Mouse (Mus musculus): ENCODE data around the gene Nkx2-4. TPM values are rescaled to one million over a fixed set of nuclear protein-coding genes. Genes with fewer than 3 reads are reported as not detected.

Gene Nkx2-4
- polyA plus RNA-seq, 1 experiment from 2014 or later, result not detected

Other genes starting within 250 kb of the Nkx2-4 start
- gene Kiz, start 229.6 kb downstream of the Nkx2-4 start, polyA plus RNA-seq (2015; fragmentation: Nextera tagmentation; extraction: Ambion mirVana), result 10.8 and 12.1 TPM in 2 replicates
- gene Xrn2, start 72.4 kb downstream of the Nkx2-4 start, polyA plus RNA-seq (2015; fragmentation: Nextera tagmentation; extraction: Ambion mirVana), result 23.4 and 25.0 TPM in 2 replicates
- gene Nkx2-2, start 108.8 kb upstream of the Nkx2-4 start, polyA plus RNA-seq (2015; fragmentation: Nextera tagmentation; extraction: Ambion mirVana), result not detected in 2 replicates

All from liver, embryonic 16.5 days (tissue).